Mouse (Mus musculus) spleen, adult 2 months (tissue): ENCODE measurements around the gene Spo11. TPM values are rescaled to one million over a fixed set of nuclear protein-coding genes. Genes with fewer than 3 reads are reported as not detected.

ENCODE experiments used
- DNase-seq, 2 experiments: peaks; one replicate each; pipeline versions ENCODE4 v3.0.0 to v3.0.0-alpha.2; 2012 to 2021; ENCODE audit warnings: low spot score in 2 of 2, low read depth in 1 of 2
- H3K27ac ChIP-seq: fragments of 200-500 bp; 2 replicates; pipeline ENCODE4 v1.5.1; 2012; ENCODE audit warnings: low read length, inconsistent platforms; ENCODE audit not compliant: insufficient read depth
- H3K27me3 ChIP-seq: fragments of 200-500 bp; 2 replicates; pipeline ENCODE4 v1.6.1; 2012; ENCODE audit warnings: mild to moderate bottlenecking, moderate library complexity, low read length, inconsistent platforms; ENCODE audit not compliant: control insufficient read depth, insufficient read depth
- H3K36me3 ChIP-seq: fragments of 200-500 bp; 2 replicates; pipeline ENCODE4 v1.6.1; 2012; ENCODE audit warnings: mild to moderate bottlenecking, low read length, inconsistent platforms; ENCODE audit not compliant: control insufficient read depth, insufficient read depth
- H3K4me1 ChIP-seq: fragments of 200-500 bp; 2 replicates; pipeline ENCODE4 v1.6.1; 2011; ENCODE audit warnings: inconsistent platforms; ENCODE audit not compliant: control insufficient read depth, insufficient read depth, insufficient read length
- H3K4me3 ChIP-seq: fragments of 200-500 bp; 2 replicates; pipeline ENCODE4 v1.5.1; 2011; ENCODE audit warnings: mild to moderate bottlenecking, inconsistent platforms; ENCODE audit not compliant: insufficient read depth, insufficient read length; ENCODE audit errors: extremely low read depth
- CTCF ChIP-seq: fragments of 200-500 bp; IDR thresholded peaks from 2 replicates; pipeline ENCODE4 v1.5.1; 2011; ENCODE audit warnings: mild to moderate bottlenecking, inconsistent platforms; ENCODE audit not compliant: insufficient read depth, insufficient read length, insufficient replicate concordance; ENCODE audit errors: extremely low read depth
- POLR2A ChIP-seq: fragments of 200-500 bp; IDR thresholded peaks from 2 replicates; pipeline ENCODE4 v1.6.1; 2011; ENCODE audit warnings: low read depth, low read length, inconsistent platforms
- WGBS: fragments of 180-500 bp; shearing (Covaris S2); methylation state at CpG from one replicate; pipeline ENCODE4 v1.1.7; 2018; 5-methylcytosine and 5-hydroxymethylcytosine counted together
- polyA plus RNA-seq: library from polyadenylated mRNA; depleted of rRNA; stranded (reverse); fragments of >200 nt; gene quantifications from 2 replicates; pipeline ENCODE4 v1.2.3, GENCODE M21; 2012

Spo11 gene
- polyA plus RNA-seq, 1 experiment: 0.98 TPM

GRCm38 (mm10) chr2:172940003-172940798 is 37.3 kb upstream of the Spo11 start, which contains the start of gene Bmp7:
Gene Bmp7, minus strand, starts transcription at chr2:172940321.
- DNase-seq: peak in 1 of 2 experiments; percentile 8
- under 1% methylated on average over 79 of the region's 82 CpGs for WGBS
- H3K36me3 ChIP-seq: no peaks in the 10 kb centered on the region

GRCm38 (mm10) chr2:172940799-172941163 is 36.7 kb upstream of the Spo11 start:
- H3K4me1 ChIP-seq: peaks cover 8% of the 10 kb centered on the region; the same call in 1 of the 2 replicates
- H3K27me3 ChIP-seq: peaks cover 12% of the 10 kb centered on the region; the same call in 1 of the 2 replicates
- WGBS: 12% methylated on average over 12 of the region's 13 CpGs
- no peak overlapping the region for H3K27ac ChIP-seq
- TF ChIP-seq CTCF: no peak
- TF ChIP-seq POLR2A: no peak
- H3K4me3 ChIP-seq: no peak overlapping the region
- no peaks in the 10 kb centered on the region for H3K36me3 ChIP-seq
- no peak for DNase-seq

More at GRCm38 (mm10) chr2:172940003-172940798, 37.3 kb upstream of the Spo11 start, which contains the start of gene Bmp7:
- H3K27ac ChIP-seq: no peak within 1 kb of the TSS; the same call in 1 of the 2 replicates
- H3K4me3 ChIP-seq: peak within 1 kb of the TSS; percentile 46
- H3K4me1 ChIP-seq: peaks cover 8% of the 10 kb centered on the region; the same call in 1 of the 2 replicates
- peaks cover 12% of the 10 kb centered on the region; the same call in 1 of the 2 replicates for H3K27me3 ChIP-seq
- TF ChIP-seq POLR2A (no peak), CTCF (no peak)

GRCm38 (mm10) chr2:172949051-172949450 is 28.4 kb upstream of the Spo11 start:
- DNase-seq: no peak
- TF ChIP-seq POLR2A (no peak), CTCF (peak; percentile 10; the same call in 1 of the 2 replicates)
- no peak overlapping the region for H3K27ac ChIP-seq
- no peaks in the 10 kb centered on the region for H3K27me3 ChIP-seq
- 34% methylated on average over 5 of the region's 5 CpGs for WGBS
- no peak overlapping the region for H3K4me3 ChIP-seq
- no peaks in the 10 kb centered on the region for H3K4me1 ChIP-seq
- no peaks in the 10 kb centered on the region for H3K36me3 ChIP-seq

GRCm38 (mm10) chr2:172950119-172950676 is 27.3 kb upstream of the Spo11 start:
- no peaks in the 10 kb centered on the region for H3K4me1 ChIP-seq
- H3K4me3 ChIP-seq: no peak overlapping the region
- TF ChIP-seq POLR2A (no peak), CTCF (no peak)
- no peaks in the 10 kb centered on the region for H3K36me3 ChIP-seq
- 78% methylated on average over 9 of the region's 9 CpGs for WGBS
- no peak overlapping the region for H3K27ac ChIP-seq
- no peak for DNase-seq
- H3K27me3 ChIP-seq: no peaks in the 10 kb centered on the region

- no peak for DNase-seq
- H3K4me3 ChIP-seq: no peak overlapping the region
- no peak for TF ChIP-seq POLR2A
- no peak for TF ChIP-seq CTCF
- H3K4me1 ChIP-seq: no peaks in the 10 kb centered on the region
- no peak overlapping the region for H3K27ac ChIP-seq
- H3K36me3 ChIP-seq: no peaks in the 10 kb centered on the region
- no peaks in the 10 kb centered on the region for H3K27me3 ChIP-seq
- WGBS: 81% methylated on average over 11 of the region's 11 CpGs
These were observed 26.8 kb upstream of the Spo11 start for GRCm38 (mm10) chr2:172950722-172951121.

GRCm38 (mm10) chr2:172951976-172952375 is 25.5 kb upstream of the Spo11 start:
- Histone ChIP-seq H3K36me3 (no peaks in the 10 kb centered on the region), H3K27ac (no peak overlapping the region), H3K4me1 (no peaks in the 10 kb centered on the region), H3K4me3 (no peak overlapping the region), H3K27me3 (no peaks in the 10 kb centered on the region)
- DNase-seq: no peak
- WGBS: 81% methylated on average over 2 of the region's 2 CpGs
- no peak for TF ChIP-seq CTCF
- TF ChIP-seq POLR2A: no peak

GRCm38 (mm10) chr2:172958579-172958978 is 18.9 kb upstream of the Spo11 start:
- Histone ChIP-seq H3K27ac (no peak overlapping the region), H3K36me3 (no peaks in the 10 kb centered on the region), H3K4me1 (no peaks in the 10 kb centered on the region), H3K27me3 (no peaks in the 10 kb centered on the region), H3K4me3 (no peak overlapping the region)
- TF ChIP-seq CTCF (no peak), POLR2A (no peak)
- 49% methylated on average over 5 of the region's 5 CpGs for WGBS
- no peak for DNase-seq
